Mouse (Mus musculus): ENCODE measurements around the gene Aacs.
A peak's percentile ranks its signal among the peaks of the same experiment; 100 is the strongest.
"Not testable (repeated sequence)": the region's sequence is repeated elsewhere in the genome, so short reads cannot be mapped to it uniquely, and the experiment has no call there.

Aacs gene

GRCm38 (mm10) chr5:125475601-125476285, at the start of gene Aacs:
TSS of gene Aacs (plus strand) at chr5:125475814.
- peak; percentile 99 for DNase-seq (ENCODE audit: low read depth)

- DNase-seq (ENCODE audit: low read depth), result no peak
Measured at GRCm38 (mm10) chr5:125426343-125426742, 49.3 kb upstream of the Aacs start.

GRCm38 (mm10) chr5:125432324-125432723, 43.3 kb upstream of the Aacs start:
- DNase-seq (ENCODE audit: low read depth), result not testable (repeated sequence)

GRCm38 (mm10) chr5:125433793-125434337, 41.7 kb upstream of the Aacs start, which contains the start of gene Dhx37:
TSS of gene Dhx37 (minus strand) at chr5:125434121.
- DNase-seq (ENCODE audit: low read depth), result peak; percentile 98

- DNase-seq (ENCODE audit: low read depth), result peak; percentile 34
Measured at GRCm38 (mm10) chr5:125434347-125434746, 41.3 kb upstream of the Aacs start.

- no peak for DNase-seq (ENCODE audit: low read depth)
Measured at GRCm38 (mm10) chr5:125440583-125441233, 34.9 kb upstream of the Aacs start.

- peak; percentile 71 for DNase-seq (ENCODE audit: low read depth)
Measured at GRCm38 (mm10) chr5:125441234-125442114, 34.1 kb upstream of the Aacs start, which contains the start of gene Bri3bp. TSS of gene Bri3bp (plus strand) at chr5:125441568.

GRCm38 (mm10) chr5:125442136-125442995, 33.2 kb upstream of the Aacs start:
- peak; percentile 29 for DNase-seq (ENCODE audit: low read depth)

- DNase-seq (ENCODE audit: low read depth), result no peak
Measured at GRCm38 (mm10) chr5:125443335-125443734, 32.3 kb upstream of the Aacs start.

- DNase-seq (ENCODE audit: low read depth), result no peak
Measured at GRCm38 (mm10) chr5:125443915-125444314, 31.7 kb upstream of the Aacs start.

GRCm38 (mm10) chr5:125444554-125444953, 31.1 kb upstream of the Aacs start:
- DNase-seq (ENCODE audit: low read depth), result no peak

GRCm38 (mm10) chr5:125446344-125446743, 29.3 kb upstream of the Aacs start:
- DNase-seq (ENCODE audit: low read depth), result no peak

GRCm38 (mm10) chr5:125448026-125448425, 27.6 kb upstream of the Aacs start:
- DNase-seq (ENCODE audit: low read depth), result no peak

GRCm38 (mm10) chr5:125448631-125449030, 27.0 kb upstream of the Aacs start:
- no peak for DNase-seq (ENCODE audit: low read depth)

GRCm38 (mm10) chr5:125449306-125449705, 26.3 kb upstream of the Aacs start:
- DNase-seq (ENCODE audit: low read depth), result peak; percentile 74

GRCm38 (mm10) chr5:125452573-125452972, 23.0 kb upstream of the Aacs start:
- DNase-seq (ENCODE audit: low read depth), result peak; percentile 87

GRCm38 (mm10) chr5:125456100-125456499, 19.5 kb upstream of the Aacs start:
- DNase-seq (ENCODE audit: low read depth), result no peak

- DNase-seq (ENCODE audit: low read depth), result no peak
Measured at GRCm38 (mm10) chr5:125457538-125457937, 18.1 kb upstream of the Aacs start.

GRCm38 (mm10) chr5:125460574-125460973, 15.0 kb upstream of the Aacs start:
- peak; percentile 52 for DNase-seq (ENCODE audit: low read depth)

- no peak for DNase-seq (ENCODE audit: low read depth)
Measured at GRCm38 (mm10) chr5:125461868-125462445, 13.7 kb upstream of the Aacs start.

- DNase-seq (ENCODE audit: low read depth), result no peak
Measured at GRCm38 (mm10) chr5:125465192-125465591, 10.4 kb upstream of the Aacs start.

Measured in NIH3T3 (cell line).